Mouse (Mus musculus) embryonic fibroblast, embryonic 13.5 days (primary cell): ENCODE results near the gene Gm12184. TPM values are rescaled to one million over a fixed set of nuclear protein-coding genes. Genes with fewer than 3 reads are reported as not detected.

Experiments
- H3K27ac ChIP-seq: 2 replicates; pipeline ENCODE4 v1.5.1; 2012; ENCODE audit warnings: low read length, control low read depth, inconsistent platforms; ENCODE audit not compliant: insufficient read depth
- H3K4me1 ChIP-seq: 2 replicates; pipeline ENCODE4 v1.6.1; 2011; ENCODE audit warnings: low read length; ENCODE audit not compliant: control insufficient read depth, insufficient read depth
- H3K4me3 ChIP-seq: 2 replicates; pipeline ENCODE4 v1.5.1; 2011; ENCODE audit warnings: mild to moderate bottlenecking, control low read depth, low read length; ENCODE audit not compliant: insufficient read depth
- CTCF ChIP-seq: IDR thresholded peaks from 2 replicates; pipeline ENCODE4 v1.5.1; 2011; ENCODE audit warnings: mild to moderate bottlenecking, control low read depth, low read length, moderate library complexity, borderline replicate concordance; ENCODE audit not compliant: insufficient read depth
- POLR2A ChIP-seq: IDR thresholded peaks from 2 replicates; pipeline ENCODE4 v1.6.1; 2011; ENCODE audit warnings: low read depth, mild to moderate bottlenecking, control low read depth, low read length, moderate library complexity
- polyA plus RNA-seq: library from polyadenylated mRNA; stranded (reverse); fragments of >200 nt; gene quantifications from 2 replicates; pipeline ENCODE4 v1.2.4, GENCODE M21; 2011; ENCODE audit warnings: low read depth; ENCODE audit not compliant: missing spikeins, insufficient read length

The Gm12184 gene
- polyA plus RNA-seq, 1 experiment = 61.2 TPM

DNA sequence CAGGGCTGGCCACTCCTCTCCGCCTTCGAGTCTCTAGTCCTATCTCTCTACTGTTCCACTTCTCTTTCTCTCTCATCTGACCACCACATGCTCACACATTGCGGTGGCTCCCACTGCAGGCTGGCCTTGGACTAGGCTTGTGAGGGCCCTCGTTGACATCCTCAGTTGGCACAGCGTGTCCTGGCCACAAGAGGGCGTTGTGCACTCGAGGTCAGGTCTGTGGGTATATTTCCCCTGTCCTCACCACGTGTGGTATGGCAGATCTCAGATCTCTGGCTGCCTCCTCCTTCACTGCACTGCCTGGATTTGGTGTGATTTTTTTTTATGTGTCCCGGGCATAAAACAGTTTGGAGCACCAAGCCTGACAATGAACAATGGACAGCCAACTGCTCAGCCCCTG is 49.8 kb downstream of the Gm12184 start:
- peak; percentile 37; the same call in 1 of the 2 replicates for TF ChIP-seq CTCF
- no peak for TF ChIP-seq POLR2A
- Histone ChIP-seq H3K27ac (no peak overlapping the region), H3K4me1 (no peaks in the 10 kb centered on the region), H3K4me3 (no peak overlapping the region)

- TF ChIP-seq CTCF (no peak), POLR2A (no peak)
- Histone ChIP-seq H3K4me3 (no peak overlapping the region), H3K27ac (no peak overlapping the region), H3K4me1 (no peaks in the 10 kb centered on the region)
Measured at GRCm38 (mm10) chr11:48775483-48775882, 51.0 kb downstream of the Gm12184 start.

Other genes starting within 250 kb of the Gm12184 start
- 1,745 and 1,759 TPM in 2 replicates for gene Rack1, start 26.3 kb downstream of the Gm12184 start, polyA plus RNA-seq
- gene Trim41, start 9.3 kb downstream of the Gm12184 start, polyA plus RNA-seq = 27.2 and 40.7 TPM in 2 replicates
- gene Trim7, start 515 bp downstream of the Gm12184 start, polyA plus RNA-seq = 16.0 and 19.1 TPM in 2 replicates
- gene Irgm1, start 45.0 kb upstream of the Gm12184 start, polyA plus RNA-seq = 36.5 and 61.8 TPM in 2 replicates
- not detected in 2 replicates for gene Gm5431, start 75.6 kb upstream of the Gm12184 start, polyA plus RNA-seq
- gene Psme2b, start 119.5 kb upstream of the Gm12184 start, polyA plus RNA-seq = 19.5 and 24.3 TPM in 2 replicates
- gene Olfr56, start 152.2 kb upstream of the Gm12184 start, polyA plus RNA-seq = 0.18 and 0.79 TPM in 2 replicates
- 1.5 and 3.4 TPM in 2 replicates for gene 9930111J21Rik1, start 152.7 kb upstream of the Gm12184 start, polyA plus RNA-seq
- 0.25 and 0.55 TPM in 2 replicates for gene Gm12185, start 165.6 kb upstream of the Gm12184 start, polyA plus RNA-seq
- 1.7 and 3.1 TPM in 2 replicates for gene Tgtp1, start 167.5 kb upstream of the Gm12184 start, polyA plus RNA-seq
- 2.4 and 6.0 TPM in 2 replicates for gene 9930111J21Rik2, start 224.6 kb upstream of the Gm12184 start, polyA plus RNA-seq
- 6.4 and 6.5 TPM in 2 replicates for gene Tgtp2, start 237.6 kb upstream of the Gm12184 start, polyA plus RNA-seq
- 4.8 and 7.6 TPM in 2 replicates for gene Ifi47, start 249.9 kb upstream of the Gm12184 start, polyA plus RNA-seq